ENCODE assay signal across 8 mouse cellular contexts in the genomic region with DNA sequence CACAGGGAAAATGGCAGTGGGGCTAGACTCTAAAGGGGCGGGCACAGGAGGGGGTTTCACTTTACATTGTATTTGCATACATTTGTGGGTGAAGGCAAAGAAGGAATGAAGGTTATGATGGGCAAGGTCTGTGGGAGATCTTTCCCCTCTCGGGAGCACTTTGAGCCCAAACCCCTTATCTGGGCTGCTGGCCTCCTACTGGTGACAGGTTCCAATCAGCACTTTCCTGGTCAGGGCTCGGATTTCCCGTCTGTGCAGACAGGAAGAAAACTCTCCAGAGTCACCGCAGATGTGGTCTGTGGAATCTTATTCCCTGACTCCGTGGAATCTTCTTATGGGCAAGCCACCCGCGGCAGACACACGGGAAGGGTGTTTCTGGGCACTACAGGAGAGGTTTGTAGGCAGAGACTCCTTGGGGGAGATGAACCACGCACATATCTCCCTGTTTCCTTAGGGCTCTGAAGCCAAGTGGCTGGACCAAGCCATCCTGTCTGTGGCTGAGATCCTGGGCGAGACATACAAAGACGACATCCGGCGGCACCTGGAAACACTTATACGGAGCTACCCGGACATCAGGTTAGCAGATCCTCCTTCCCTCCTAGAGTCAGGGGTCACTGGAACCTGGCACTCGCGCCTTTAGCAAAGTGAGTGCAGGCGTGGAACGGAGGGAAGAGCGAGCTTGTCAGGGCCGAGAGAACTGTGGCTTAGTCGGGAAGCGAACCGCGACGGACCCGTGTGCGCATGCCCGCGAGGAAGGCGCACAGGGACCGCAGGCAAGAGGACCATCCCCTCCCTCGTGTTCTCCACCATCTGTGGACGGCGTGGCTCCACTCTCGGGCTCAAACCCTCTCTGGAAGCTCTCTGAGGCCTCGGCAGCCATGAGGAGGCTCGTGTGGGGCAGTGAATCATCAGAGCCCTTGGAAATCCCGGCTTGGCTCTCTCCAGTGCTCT. TPM values are rescaled to one million over a fixed set of nuclear protein-coding genes. Genes with fewer than 3 reads are reported as not detected.
DNase-seq lines count a peak whose midpoint lies in the region; ATAC-seq and TF ChIP-seq lines count a peak whose summit lies in the region.

No protein-coding gene starts in this region.

- 0 out of 2 replicates have a peak overlapping the region, but pooled peaks have one; percentile 28 for H3K27ac ChIP-seq in left cerebral cortex, adult 2 months
- peak overlapping the region; percentile 30; the same call in 1 of the 2 replicates for H3K27ac ChIP-seq in intestine, embryonic 15.5 days

- peak overlapping the region; percentile 75 for H3K4me2 ChIP-seq in intestine, embryonic 15.5 days (replicated peaks)

- peak in 1 of 2 experiments; percentile 30 for DNase-seq in left cerebral cortex, adult 2 months (ENCODE audit: extremely low spot score in 1 of 2, low spot score in 2 of 2)
- no peak for DNase-seq in left cerebral cortex, postnatal 4 days
- DNase-seq in adrenal gland, postnatal 14 days, result peak; percentile 58
- DNase-seq in gastrocnemius, postnatal 25 days, result peak; percentile 60
- DNase-seq in lung, postnatal 10 days, result peak; percentile 51
- DNase-seq in right cerebral cortex, postnatal 14 days, result peak; percentile 44
- no peak for DNase-seq in spleen, postnatal 14 days (ENCODE audit: low spot score in 2 of 2)

- H3K4me1 ChIP-seq in intestine, embryonic 15.5 days (replicated peaks), result peaks cover 52% of the 10 kb centered on the region

- peaks cover 52% of the 10 kb centered on the region for H3K27me3 ChIP-seq in intestine, embryonic 15.5 days (replicated peaks)

- no peaks in the 10 kb centered on the region for H3K36me3 ChIP-seq in intestine, embryonic 15.5 days

- H3K9me3 ChIP-seq in intestine, embryonic 15.5 days, result no peaks in the 10 kb centered on the region

- intact Hi-C loops in left cerebral cortex, adult 2 months (cut with DNase I), result loop anchor here (5.0 kb wide), 1 partner anchor 218 kb away; no protein-coding TSS in a partner anchor
- intact Hi-C loops in left cerebral cortex, postnatal 4 days (cut with DNase I), result no loop called here

- H3K4me3 ChIP-seq in left cerebral cortex, adult 2 months, result peak overlapping the region; percentile 34
- H3K4me3 ChIP-seq in intestine, embryonic 15.5 days (replicated peaks), result peak overlapping the region; percentile 34

- peak overlapping the region; percentile 36 for H3K9ac ChIP-seq in intestine, embryonic 15.5 days

- no peak; the same call in 1 of the 2 replicates for TF ChIP-seq CTCF in left cerebral cortex, adult 2 months (IDR thresholded peaks at IDR 0.05)

- WGBS in intestine, embryonic 15.5 days, result under 1% methylated on average over 40 of the region's 40 CpGs

- 0 out of 2 replicates have a peak, but pooled peaks have one; percentile 24 for ATAC-seq in intestine, embryonic 15.5 days

RNA-seq across cellular contexts. Expression of gene Exoc3l4, which starts 12.4 kb away (rescaled TPM):
- under 1 TPM; 0.54 to 0.96 TPM for total RNA-seq in left cerebral cortex, adult 2 months (2021)
- total RNA-seq in left cerebral cortex, postnatal 4 days (2021), result 1 to 10 TPM in 1 of 2 experiments, under 1 TPM in 1; 0.62 to 1.6 TPM
- 4.6 and 5.2 TPM in 2 replicates for total RNA-seq in adrenal gland, postnatal 14 days (2021)
- 1 to 10 TPM; 3.0 to 4.2 TPM for total RNA-seq in gastrocnemius, postnatal 25 days (2021)
- 11.1 and 11.5 TPM in 2 replicates for polyA plus RNA-seq in intestine, embryonic 15.5 days (2015; fragmentation: Nextera tagmentation; extraction: Ambion mirVana)

RNA-seq across cellular contexts. Expression of gene Tnfaip2, which starts 13.0 kb away (rescaled TPM):
- total RNA-seq in left cerebral cortex, adult 2 months (2021), result under 1 TPM; 0.82 to 0.84 TPM
- under 1 TPM; 0.38 to 0.50 TPM for total RNA-seq in left cerebral cortex, postnatal 4 days (2021)
- total RNA-seq in adrenal gland, postnatal 14 days (2021), result 14.0 and 14.4 TPM in 2 replicates
- total RNA-seq in gastrocnemius, postnatal 25 days (2021), result 10 to 100 TPM; 34.8 to 40.4 TPM
- polyA plus RNA-seq in intestine, embryonic 15.5 days (2015; fragmentation: Nextera tagmentation; extraction: Ambion mirVana), result 4.9 and 5.7 TPM in 2 replicates

RNA-seq across cellular contexts. Expression of gene Lbhd2, which starts 22.6 kb away (rescaled TPM):
- total RNA-seq in left cerebral cortex, adult 2 months (2021), result 1 to 10 TPM; 1.3 to 2.8 TPM
- total RNA-seq in left cerebral cortex, postnatal 4 days (2021), result 1 to 10 TPM; 1.4 to 4.0 TPM
- total RNA-seq in adrenal gland, postnatal 14 days (2021), result 0.56 and 0.79 TPM in 2 replicates
- total RNA-seq in gastrocnemius, postnatal 25 days (2021), result not detected
- 1.6 and 2.0 TPM in 2 replicates for polyA plus RNA-seq in intestine, embryonic 15.5 days (2015; fragmentation: Nextera tagmentation; extraction: Ambion mirVana)

RNA-seq across cellular contexts. Expression of gene Cdc42bpb, which starts 51.7 kb away (rescaled TPM):
- total RNA-seq in left cerebral cortex, adult 2 months (2021), result 100 to 1,000 TPM; 137 to 142 TPM
- total RNA-seq in left cerebral cortex, postnatal 4 days (2021), result 100 to 1,000 TPM; 153 to 168 TPM
- total RNA-seq in adrenal gland, postnatal 14 days (2021), result 133 and 149 TPM in 2 replicates
- 10 to 100 TPM; 23.6 to 24.9 TPM for total RNA-seq in gastrocnemius, postnatal 25 days (2021)
- polyA plus RNA-seq in intestine, embryonic 15.5 days (2015; fragmentation: Nextera tagmentation; extraction: Ambion mirVana), result 31.8 and 33.9 TPM in 2 replicates

RNA-seq across cellular contexts. Expression of gene Gm266, which starts 56.4 kb away (rescaled TPM):
- 1 to 10 TPM; 3.1 to 3.3 TPM for total RNA-seq in left cerebral cortex, adult 2 months (2021)
- total RNA-seq in left cerebral cortex, postnatal 4 days (2021), result 1 to 10 TPM; 2.2 to 2.8 TPM
- total RNA-seq in adrenal gland, postnatal 14 days (2021), result 0.60 TPM in 1 of 2 replicates, not detected in the other
- under 1 TPM; 0.38 to 0.72 TPM for total RNA-seq in gastrocnemius, postnatal 25 days (2021)
- polyA plus RNA-seq in intestine, embryonic 15.5 days (2015; fragmentation: Nextera tagmentation; extraction: Ambion mirVana), result 17.7 and 19.9 TPM in 2 replicates

Comparison
In these comparisons a context has a peak if more than half of its experiments do, and no peak if none do; other contexts are left out.
1. DNase-seq: peak in adrenal gland, postnatal 14 days (single experiment), gastrocnemius, postnatal 25 days (single experiment), lung, postnatal 10 days (single experiment) and right cerebral cortex, postnatal 14 days (single experiment); none in left cerebral cortex, postnatal 4 days (single experiment) and spleen, postnatal 14 days (0 of 2).